Mouse (Mus musculus) forebrain, postnatal 0 days (tissue): ENCODE results near the gene Cenpu. TPM values are rescaled to one million over a fixed set of nuclear protein-coding genes. Genes with fewer than 3 reads are reported as not detected.

ENCODE experiments used
- ATAC-seq: fragments of 200-750 bp; cut with Nextera tagmentation; 2 replicates; pipeline ENCODE4 v1.8.0; 2017; ENCODE audit warnings: mild to moderate bottlenecking, moderate library complexity
- DNase-seq: peaks from one replicate; pipeline ENCODE4 v3.0.0-alpha.2; 2015
- H3K27ac ChIP-seq: fragments of 300-500 bp; sonication (generic); 2 replicates; pipeline ENCODE4 v1.5.1; 2014; ENCODE audit warnings: low read depth, mild to moderate bottlenecking, antibody characterized with exemption, low read length, moderate library complexity, mixed read lengths
- H3K27me3 ChIP-seq: fragments of 300-500 bp; sonication (generic); 2 replicates; pipeline ENCODE4 v1.6.1; 2014; ENCODE audit warnings: mild to moderate bottlenecking, low read length, mixed read lengths; ENCODE audit not compliant: insufficient read depth
- H3K36me3 ChIP-seq: fragments of 300-500 bp; sonication (generic); 2 replicates; pipeline ENCODE4 v1.6.1; 2014; ENCODE audit warnings: mild to moderate bottlenecking, moderate library complexity; ENCODE audit not compliant: insufficient read depth
- H3K4me1 ChIP-seq: fragments of 300-500 bp; sonication (generic); 2 replicates; pipeline ENCODE4 v1.6.1; 2014; ENCODE audit warnings: antibody characterized with exemption; ENCODE audit not compliant: insufficient read depth
- H3K4me2 ChIP-seq: fragments of 300-500 bp; sonication (generic); 2 replicates; pipeline ENCODE4 v1.6.1; 2014; ENCODE audit warnings: low read depth, mild to moderate bottlenecking, moderate library complexity
- H3K4me3 ChIP-seq: fragments of 300-500 bp; sonication (generic); 2 replicates; pipeline ENCODE4 v1.5.1; 2014; ENCODE audit warnings: low read depth, low read length, mixed read lengths
- H3K9ac ChIP-seq: fragments of 300-500 bp; sonication (generic); 2 replicates; pipeline ENCODE4 v1.6.1; 2014; ENCODE audit warnings: mild to moderate bottlenecking
- H3K9me3 ChIP-seq: fragments of 300-500 bp; sonication (generic); 2 replicates; pipeline ENCODE4 v1.6.1; 2016; ENCODE audit warnings: low read length
- CTCF ChIP-seq: sonication (generic); IDR thresholded peaks from 2 replicates; pipeline ENCODE4 v1.5.1; 2016; ENCODE audit warnings: antibody characterized with exemption, control low read depth, low read depth
- WGBS: fragments of 180-500 bp; shearing (Covaris S2); extraction: QIAGEN DNeasy Blood & Tissue Kit; methylation state at CpG from one replicate; pipeline ENCODE4 v1.1.7; 2014; 5-methylcytosine and 5-hydroxymethylcytosine counted together
- polyA plus RNA-seq: library from polyadenylated mRNA; unstranded; fragments of >200 nt; fragmentation: Nextera tagmentation; extraction: Ambion mirVana; gene quantifications from 2 replicates; pipeline ENCODE4 v1.2.1, GENCODE M21; 2015
- total RNA-seq: library from RNA; depleted of rRNA; stranded (reverse); fragments of >200 nt; gene quantifications from 2 replicates; pipeline ENCODE4 v1.2.3, GENCODE M21; 2014; rRNA removed

Gene Cenpu
- total RNA-seq, result 10.1 and 11.5 TPM in 2 replicates
- polyA plus RNA-seq, result 7.3 and 8.3 TPM in 2 replicates

DNA sequence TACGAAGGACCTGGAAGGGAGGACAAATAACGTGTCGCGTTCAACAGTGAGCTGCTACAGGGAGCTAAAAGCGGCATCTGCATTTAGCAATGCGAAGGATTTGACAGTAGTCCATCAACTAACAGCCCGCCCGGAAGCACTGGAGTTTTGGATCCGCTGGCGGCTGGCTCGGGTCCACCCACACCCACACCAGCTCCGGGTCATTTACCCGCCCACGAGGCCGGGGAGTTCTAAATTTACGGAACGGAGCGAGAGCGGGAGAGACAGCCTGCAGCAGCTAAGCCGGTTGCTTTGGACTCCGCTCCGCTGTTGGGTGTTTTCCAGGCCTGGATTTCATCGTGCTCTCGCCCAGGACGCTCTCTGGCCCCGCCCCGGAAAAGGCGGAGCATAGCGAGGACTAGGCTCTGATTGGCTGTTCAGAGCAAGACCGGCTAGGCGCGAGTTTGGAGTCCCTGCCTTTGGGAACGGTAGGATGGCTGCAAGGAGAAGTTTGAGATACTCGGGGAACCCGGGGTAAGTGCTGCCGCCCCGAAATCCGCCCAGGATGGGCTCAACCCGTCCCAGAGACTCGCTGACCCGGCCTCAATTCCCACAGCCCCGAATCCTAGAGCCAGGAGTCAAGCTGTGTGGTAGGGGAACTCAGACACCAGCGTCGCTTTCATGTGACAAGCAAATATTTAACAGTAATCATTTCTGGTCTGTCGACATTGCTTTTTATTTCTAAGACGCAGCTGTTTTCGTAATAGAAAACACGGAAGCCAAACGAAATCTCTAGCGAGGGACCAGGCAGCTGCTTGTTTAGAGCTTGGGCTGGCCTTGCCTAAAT lies at the start of gene Cenpu:
TSS of gene Cenpu (plus strand) at position 414 of the 826 bp plus-strand sequence.
- Histone ChIP-seq H3K4me1 (peaks cover 2% of the 10 kb centered on the region; the same call in 1 of the 2 replicates), H3K36me3 (no peaks in the 10 kb centered on the region), H3K4me2 (peak within 1 kb of the TSS; percentile 59), H3K27me3 (no peaks in the 10 kb centered on the region), H3K27ac (peak within 1 kb of the TSS; percentile 82), H3K9ac (peak within 1 kb of the TSS; percentile 54), H3K4me3 (peak within 1 kb of the TSS; percentile 50), H3K9me3 (no peaks in the 10 kb centered on the region)
- DNase-seq, result peak; percentile 100
- TF ChIP-seq CTCF, result no peak
- WGBS, result under 1% methylated on average over 50 of the region's 50 CpGs
- ATAC-seq, result peak; percentile 99

DNA sequence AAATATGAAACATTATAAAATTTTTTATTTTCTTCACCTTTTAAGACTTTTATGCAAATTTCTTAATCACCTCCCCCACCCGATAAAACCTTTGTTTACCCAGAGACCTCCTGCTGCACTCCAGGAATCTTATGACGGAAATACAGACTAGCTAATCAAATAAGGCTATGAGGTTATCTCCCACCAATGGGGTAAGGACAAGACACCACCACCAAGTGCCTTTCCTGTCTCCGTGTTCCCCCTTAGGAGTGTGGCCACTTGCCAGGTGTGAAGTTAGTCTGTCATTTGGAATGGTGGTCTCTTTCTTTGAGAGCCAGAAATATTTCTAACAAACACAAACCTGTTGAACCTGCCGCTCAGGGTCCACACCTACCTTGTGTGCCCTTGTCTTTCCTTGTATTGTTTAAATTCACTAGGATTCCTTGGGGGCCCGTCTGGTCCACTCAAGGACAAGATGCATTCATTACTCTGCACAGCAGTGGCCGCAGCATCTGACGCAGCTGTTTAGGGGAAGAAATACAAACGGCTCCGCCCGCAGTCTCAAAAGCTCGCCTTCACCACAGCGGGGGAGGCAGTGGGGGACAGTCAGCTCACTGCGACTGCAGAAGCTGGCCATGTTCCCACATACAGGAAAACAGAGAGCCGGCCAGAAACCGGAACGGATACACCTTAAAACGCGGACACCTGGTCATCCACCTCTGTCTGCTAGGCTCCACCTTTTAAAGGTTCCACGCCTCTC lies 49.3 kb upstream of the Cenpu start:
- Histone ChIP-seq H3K36me3 (peaks cover 4% of the 10 kb centered on the region), H3K9ac (no peak overlapping the region), H3K9me3 (no peaks in the 10 kb centered on the region), H3K27ac (no peak overlapping the region), H3K4me1 (no peaks in the 10 kb centered on the region), H3K27me3 (no peaks in the 10 kb centered on the region), H3K4me2 (peak overlapping the region; percentile 13), H3K4me3 (peak overlapping the region; percentile 14)
- ATAC-seq, result no peak
- 21% methylated on average over 19 of the region's 19 CpGs for WGBS
- no peak for TF ChIP-seq CTCF
- DNase-seq, result no peak

DNA sequence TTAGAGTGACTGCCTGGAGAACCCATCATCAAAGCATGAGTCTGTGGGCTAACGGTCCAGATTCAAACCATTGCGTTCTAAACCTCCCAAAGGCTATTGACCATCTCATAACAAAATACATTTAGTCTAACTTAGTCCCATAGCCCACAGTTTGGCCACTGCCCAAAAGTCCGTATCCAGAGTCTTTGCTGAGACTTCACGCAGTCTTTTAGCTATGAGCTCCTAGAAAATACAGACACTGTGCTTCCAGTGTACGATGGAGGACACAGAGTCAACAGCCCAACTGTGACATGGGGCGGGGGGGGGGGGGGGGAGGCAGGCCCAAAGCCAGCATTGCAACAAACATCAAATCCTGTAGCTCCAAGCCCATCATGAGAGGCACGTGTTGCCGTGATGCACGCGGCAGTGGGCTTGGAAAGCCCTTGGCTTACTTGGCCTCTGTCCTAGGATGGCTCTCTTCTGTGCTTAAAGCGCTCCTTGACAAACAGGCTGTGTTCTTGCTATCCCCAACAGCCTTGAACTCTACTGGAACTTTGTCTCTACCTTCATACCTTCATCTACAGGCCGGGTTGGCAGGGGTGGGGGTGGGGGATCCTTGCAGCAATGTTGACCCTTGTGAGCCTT lies 48.6 kb upstream of the Cenpu start:
- H3K9ac ChIP-seq, result no peak overlapping the region
- no peak for DNase-seq

DNA sequence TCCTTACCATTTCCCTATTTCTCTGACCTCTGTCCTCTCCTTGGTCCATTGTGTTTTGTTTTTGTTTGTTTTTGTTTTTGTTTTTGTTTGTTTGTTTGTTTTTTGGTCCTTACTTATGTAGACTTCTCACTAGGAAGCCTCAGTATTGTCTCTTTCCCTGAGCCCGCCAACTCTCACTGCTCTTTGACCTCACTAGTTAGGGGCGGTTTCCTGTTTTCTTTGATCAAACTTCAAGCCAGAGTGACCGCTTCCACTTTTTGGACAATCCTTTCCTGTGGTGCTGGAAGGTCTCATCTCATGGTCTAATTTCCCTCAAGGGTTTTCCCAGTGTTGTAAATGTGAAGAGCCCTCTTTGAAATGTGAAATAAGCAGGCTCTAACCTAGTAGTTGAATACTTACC lies 47.6 kb upstream of the Cenpu start:
- H3K4me3 ChIP-seq, result no peak overlapping the region
- peaks cover 6% of the 10 kb centered on the region; the same call in 1 of the 2 replicates for H3K36me3 ChIP-seq
- no peak for DNase-seq
- H3K9me3 ChIP-seq, result no peaks in the 10 kb centered on the region
- no peak overlapping the region for H3K27ac ChIP-seq
- no peaks in the 10 kb centered on the region for H3K4me1 ChIP-seq
- no peak for TF ChIP-seq CTCF
- H3K27me3 ChIP-seq, result no peaks in the 10 kb centered on the region
- H3K4me2 ChIP-seq, result no peak overlapping the region
- 87% methylated on average over 3 of the region's 3 CpGs for WGBS
- H3K9ac ChIP-seq, result no peak overlapping the region
- ATAC-seq, result no peak

More for the DNA sequence above, 48.6 kb upstream of the Cenpu start:
- no peak for ATAC-seq
- no peaks in the 10 kb centered on the region for H3K9me3 ChIP-seq
- no peaks in the 10 kb centered on the region for H3K27me3 ChIP-seq
- TF ChIP-seq CTCF, result no peak
- H3K27ac ChIP-seq, result no peak overlapping the region
- WGBS, result 64% methylated on average over 12 of the region's 12 CpGs
- peak overlapping the region; percentile 14 for H3K4me3 ChIP-seq
- H3K4me1 ChIP-seq, result no peaks in the 10 kb centered on the region
- H3K4me2 ChIP-seq, result peak overlapping the region; percentile 13
- H3K36me3 ChIP-seq, result peaks cover 6% of the 10 kb centered on the region

DNA sequence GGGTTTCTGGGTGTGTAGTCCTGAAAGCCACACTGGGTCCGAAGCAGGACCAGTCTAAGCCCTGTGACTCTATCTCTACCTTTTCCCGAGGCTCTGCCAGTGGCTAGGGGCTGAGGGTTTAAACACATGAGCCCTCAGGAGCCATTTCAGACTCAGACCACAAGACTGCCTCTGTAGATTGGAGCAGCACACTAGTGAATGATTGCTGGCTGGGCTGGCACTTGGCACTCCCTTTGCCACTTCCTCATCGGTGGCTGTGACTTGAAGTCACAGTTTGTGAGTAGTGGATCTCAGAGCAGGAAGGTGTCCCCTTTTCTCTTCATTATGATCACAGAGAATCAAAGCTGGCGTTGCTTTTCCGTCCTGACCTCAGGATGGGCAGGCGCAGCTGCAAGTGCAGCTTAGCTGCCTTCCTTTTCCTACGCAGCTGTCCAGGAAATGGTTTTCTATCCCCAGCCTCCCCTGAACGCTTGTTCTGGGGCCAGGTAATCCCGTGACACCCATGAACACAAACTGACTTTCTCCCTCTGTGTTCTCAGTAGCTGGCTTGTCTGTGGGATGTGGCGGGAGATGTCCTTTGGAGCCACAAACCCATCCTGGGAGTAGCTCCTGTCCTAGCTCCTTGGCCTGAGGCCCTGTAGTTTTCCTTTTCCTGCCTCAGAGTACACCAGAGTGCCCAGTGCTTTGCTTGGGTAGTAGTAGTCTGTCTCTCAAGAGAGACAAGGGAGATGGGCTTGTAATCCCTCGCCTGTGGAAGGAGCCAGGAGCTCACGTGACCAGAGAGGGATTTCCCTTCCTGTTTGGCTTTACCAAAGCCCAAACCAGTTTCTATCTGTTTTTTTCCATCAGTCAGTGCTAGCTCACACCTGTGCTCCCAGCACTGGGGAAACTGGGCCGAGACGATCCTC lies 43.1 kb upstream of the Cenpu start:
- H3K27ac ChIP-seq, result no peak overlapping the region
- no peak overlapping the region for H3K4me2 ChIP-seq
- no peak overlapping the region for H3K9ac ChIP-seq
- no peaks in the 10 kb centered on the region for H3K27me3 ChIP-seq
- no peaks in the 10 kb centered on the region for H3K9me3 ChIP-seq
- H3K36me3 ChIP-seq, result peaks cover 16% of the 10 kb centered on the region; the same call in 1 of the 2 replicates
- no peaks in the 10 kb centered on the region for H3K4me1 ChIP-seq
- TF ChIP-seq CTCF, result no peak
- DNase-seq, result no peak
- ATAC-seq, result no peak
- WGBS, result 86% methylated on average over 14 of the region's 14 CpGs
- H3K4me3 ChIP-seq, result no peak overlapping the region

DNA sequence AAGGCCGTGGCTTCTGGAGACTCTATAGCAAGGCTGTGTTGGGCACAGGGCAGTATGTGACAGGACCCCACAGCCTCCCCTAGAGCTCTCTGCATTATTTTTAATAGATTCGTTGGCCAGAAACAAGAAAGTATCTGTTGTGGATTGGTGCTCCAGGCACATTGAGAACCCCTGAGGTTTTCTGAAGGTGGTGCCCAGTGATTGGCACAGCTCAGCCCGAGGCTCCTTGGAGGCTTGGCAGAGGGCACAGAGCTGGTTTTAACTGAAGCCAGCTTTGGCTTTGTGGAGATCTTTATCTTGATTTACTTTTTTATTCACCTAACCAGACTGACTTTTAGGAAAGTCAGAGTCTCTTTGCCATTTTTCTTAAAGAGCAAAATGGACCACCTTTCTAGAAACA lies 42.4 kb upstream of the Cenpu start:
- 79% methylated on average over 3 of the region's 3 CpGs for WGBS
- Histone ChIP-seq H3K4me3 (no peak overlapping the region), H3K36me3 (peaks cover 21% of the 10 kb centered on the region; the same call in 1 of the 2 replicates), H3K4me2 (no peak overlapping the region), H3K9ac (no peak overlapping the region), H3K9me3 (no peaks in the 10 kb centered on the region), H3K27me3 (no peaks in the 10 kb centered on the region), H3K4me1 (no peaks in the 10 kb centered on the region), H3K27ac (no peak overlapping the region)
- DNase-seq (no peak), ATAC-seq (no peak)
- no peak for TF ChIP-seq CTCF
